Mouse (Mus musculus): ENCODE measurements around the gene Stard10. TPM values are rescaled to one million over a fixed set of nuclear protein-coding genes. Genes with fewer than 3 reads are reported as not detected.

The Stard10 gene
- total RNA-seq, 2 experiments from 2014 or later, result 14.2 to 18.3 TPM

DNA sequence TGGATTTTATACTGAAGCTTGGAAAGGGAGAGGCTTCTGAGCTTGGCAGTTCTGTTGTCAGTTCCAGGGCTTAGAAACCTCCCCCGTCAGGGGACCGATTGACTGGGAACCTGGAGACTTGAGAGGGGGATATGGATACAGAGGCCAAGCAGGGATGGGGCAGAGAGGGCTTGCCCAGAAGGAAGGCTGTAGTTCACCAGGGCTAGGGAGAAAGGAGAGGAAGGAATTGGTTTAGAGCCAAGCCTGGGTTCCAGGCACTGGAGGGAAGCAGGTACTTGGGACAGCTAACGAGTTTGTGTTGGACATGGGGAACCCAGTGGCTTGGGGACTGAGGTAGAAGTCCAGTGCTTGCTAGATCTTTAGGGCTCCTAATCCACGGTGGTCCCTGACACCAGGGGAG is 12.7 kb downstream of the Stard10 start:
- no peak for DNase-seq (ENCODE audit: low spot score in 2 of 2)

DNA sequence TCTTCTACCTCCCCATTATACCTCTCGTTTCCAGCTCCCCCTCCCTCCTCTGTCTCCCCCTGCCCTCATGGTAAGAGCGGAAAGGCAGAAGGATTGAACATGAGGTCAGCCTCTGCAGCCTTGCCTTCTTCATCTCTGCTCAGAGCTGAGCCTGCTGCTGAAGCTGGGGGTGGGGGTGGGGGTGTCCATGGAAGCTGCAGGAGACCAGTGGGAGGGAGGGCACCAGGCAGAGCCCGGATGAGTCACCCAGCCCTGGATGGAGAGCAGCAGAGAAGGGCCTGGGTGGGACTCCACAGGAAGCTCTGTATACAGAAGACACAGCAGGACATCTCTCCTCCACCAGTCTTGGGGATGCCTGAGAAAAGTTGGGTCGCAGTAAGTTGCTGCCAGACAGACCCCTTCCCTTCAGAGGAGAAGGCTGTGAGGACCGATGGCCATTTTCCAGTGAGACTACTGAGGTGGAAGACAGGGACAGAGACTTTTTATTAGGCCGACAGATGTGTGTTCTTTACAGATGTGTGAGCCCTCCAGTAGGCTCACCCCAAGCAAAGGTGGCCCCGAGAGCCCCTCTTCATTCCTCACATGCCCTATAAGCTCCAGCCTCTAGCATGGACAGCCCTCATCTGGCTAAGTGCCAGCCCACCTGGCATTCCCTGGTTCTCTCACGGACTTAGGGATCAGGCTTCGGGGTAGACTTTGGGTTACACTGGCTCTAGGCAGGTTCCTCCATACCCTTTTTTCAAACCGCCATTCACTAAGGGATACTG is 13.4 kb downstream of the Stard10 start:
- DNase-seq (ENCODE audit: low spot score in 2 of 2), result no peak

DNA sequence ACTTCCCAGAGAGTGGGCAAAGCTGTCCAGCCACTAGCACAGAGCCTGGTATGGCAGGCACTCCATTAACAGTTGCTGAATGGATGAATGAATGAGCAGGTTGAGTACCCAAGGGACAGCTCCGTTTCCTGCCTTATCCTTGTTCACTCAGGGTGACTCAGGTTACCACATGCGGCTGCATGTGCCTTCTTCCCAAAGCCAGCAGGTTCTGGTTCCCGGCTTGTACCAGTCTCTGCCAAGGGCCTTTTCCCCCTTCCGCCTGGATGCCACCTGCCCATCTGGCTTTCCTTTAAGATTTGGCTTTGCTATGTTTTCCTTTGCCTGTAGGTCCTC is 13.9 kb downstream of the Stard10 start:
- DNase-seq (ENCODE audit: low spot score in 2 of 2), result no peak

DNA sequence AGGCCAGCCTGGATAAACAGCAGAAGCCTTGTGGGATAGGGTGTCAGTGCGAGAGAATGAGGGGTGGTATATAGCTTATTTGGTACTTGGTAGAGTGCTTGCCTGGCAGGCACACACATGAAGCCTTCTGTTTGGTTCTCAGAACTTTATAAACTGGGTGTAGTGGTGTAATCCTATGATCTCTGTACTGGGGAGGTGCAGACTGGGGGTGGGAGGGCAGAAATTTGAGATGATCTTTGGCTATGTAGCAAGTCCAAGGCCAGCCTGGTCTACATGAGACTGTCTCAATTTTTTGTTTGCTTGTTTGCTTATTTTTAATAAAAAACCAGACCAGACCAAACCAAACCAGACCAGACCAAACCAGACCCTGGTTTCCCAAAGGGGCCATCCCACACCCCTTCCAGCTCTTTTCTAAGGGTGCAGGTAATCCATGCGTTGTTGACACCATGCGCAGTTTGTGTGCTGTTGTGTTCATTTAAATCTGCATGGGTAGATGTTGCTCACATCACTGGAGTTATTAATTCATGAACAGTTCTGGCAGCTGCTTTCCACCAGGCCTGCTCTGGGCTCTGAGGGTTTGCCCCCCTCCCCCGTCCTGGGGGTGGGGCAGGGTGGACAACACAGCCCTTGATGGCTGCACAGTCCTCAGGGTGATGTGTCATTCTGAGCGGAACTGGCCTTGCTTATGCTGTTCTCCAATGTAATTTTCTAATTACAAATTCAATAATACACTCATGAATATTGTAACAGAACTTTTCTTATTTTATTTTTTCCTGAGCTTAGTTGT is 15.4 kb downstream of the Stard10 start:
- no peak for DNase-seq (ENCODE audit: low spot score in 2 of 2)

DNA sequence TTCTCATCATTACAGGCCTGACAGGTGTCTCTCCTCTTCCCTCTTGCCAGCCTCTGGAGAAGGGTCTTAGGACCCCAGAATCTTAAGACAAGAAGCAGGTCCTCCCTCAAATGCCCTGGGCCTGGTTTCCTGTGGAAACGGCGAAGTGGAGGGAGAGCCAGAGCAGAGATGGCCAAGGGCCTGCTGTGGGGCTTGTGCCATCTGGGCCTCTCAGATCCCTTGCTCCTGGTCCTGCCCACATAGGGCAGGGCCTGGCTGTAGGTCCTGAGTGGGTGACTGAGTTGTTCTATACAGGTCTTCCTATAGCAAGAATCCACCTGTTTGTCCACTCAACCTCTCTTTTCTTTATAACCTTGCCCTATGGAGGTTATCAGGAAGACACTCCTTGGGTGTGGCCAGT is 18.3 kb downstream of the Stard10 start:
- DNase-seq (ENCODE audit: low spot score in 2 of 2), result no peak

DNA sequence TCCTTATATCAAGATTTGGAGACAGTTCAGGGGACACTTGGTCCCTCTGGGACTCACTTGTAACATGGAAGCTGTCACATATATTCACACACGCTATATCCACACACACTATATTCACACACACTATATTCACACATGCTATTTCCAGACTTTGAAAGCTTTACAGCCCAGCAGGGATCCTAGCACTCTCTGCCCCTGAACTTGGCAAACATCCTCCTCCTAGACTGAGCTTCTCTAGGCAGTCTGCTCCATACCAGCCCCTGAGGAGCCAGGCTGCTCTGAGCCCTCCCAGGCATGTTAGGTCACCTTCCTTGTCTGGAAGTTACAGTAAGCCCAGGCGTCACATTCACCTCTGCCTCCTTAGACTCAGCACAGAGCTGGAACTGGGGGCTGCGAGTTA is 19.8 kb downstream of the Stard10 start:
- no peak for DNase-seq (ENCODE audit: low spot score in 2 of 2)

DNA sequence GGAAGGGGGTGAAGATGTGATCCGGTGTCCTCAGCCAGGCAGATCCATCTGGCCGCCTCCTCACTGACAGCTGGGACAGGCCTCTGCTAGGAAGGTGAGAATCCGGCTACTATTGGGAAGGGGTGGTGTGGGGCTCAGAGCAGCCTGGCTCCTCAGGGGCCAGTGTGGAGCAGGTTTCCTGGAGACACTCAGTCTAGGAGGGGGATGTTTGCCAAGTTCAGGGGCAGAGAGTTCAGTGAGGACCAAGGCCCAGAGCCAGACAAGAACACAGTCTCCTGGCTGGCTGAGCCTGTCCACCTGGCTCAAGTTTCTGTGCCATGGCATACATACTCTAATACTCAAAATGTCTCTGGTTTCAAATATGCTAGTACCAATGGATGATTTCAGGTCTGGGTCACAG is 20.5 kb downstream of the Stard10 start:
- DNase-seq (ENCODE audit: low spot score in 2 of 2), result no peak

DNA sequence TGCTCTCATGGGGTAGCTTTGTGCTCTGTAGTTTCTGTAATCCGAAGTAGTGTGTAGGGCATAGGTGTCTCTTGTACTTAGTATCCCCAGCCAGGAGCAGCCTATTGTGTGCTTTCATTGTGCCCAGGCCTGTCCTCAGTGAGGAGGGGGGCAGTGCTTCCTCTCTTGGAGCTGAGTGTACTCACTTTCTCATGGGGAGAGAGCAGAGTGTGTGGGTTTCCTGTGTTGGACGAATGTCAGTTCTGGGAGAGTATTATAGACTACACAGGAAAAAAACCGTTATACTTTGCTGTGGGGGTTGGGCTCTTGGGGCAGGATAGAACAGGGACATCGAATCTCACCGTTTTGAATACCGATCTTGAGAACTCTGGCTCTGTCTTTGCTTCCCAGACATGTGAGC is 24.5 kb downstream of the Stard10 start:
- DNase-seq (ENCODE audit: low spot score in 2 of 2), result no peak

DNA sequence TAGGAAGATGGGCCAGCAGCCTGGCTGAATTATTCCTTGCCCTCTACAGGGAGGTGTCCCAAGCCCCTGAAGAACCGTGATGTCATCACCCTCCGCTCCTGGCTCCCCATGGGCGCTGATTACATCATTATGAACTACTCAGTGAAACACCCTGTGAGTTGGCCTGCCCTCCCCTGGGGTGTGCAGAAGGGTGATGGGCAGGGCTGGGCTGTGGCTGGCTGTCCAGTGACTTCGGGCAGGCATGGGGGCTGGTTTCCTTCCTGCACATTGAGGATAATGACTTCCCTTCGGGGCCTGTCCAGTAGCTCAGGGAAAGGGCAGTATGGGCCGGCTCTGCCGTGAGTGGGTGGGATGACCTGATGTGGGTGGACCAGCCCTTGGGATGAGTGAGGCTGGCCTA is 26.2 kb downstream of the Stard10 start:
- DNase-seq (ENCODE audit: low spot score in 2 of 2), result no peak

DNA sequence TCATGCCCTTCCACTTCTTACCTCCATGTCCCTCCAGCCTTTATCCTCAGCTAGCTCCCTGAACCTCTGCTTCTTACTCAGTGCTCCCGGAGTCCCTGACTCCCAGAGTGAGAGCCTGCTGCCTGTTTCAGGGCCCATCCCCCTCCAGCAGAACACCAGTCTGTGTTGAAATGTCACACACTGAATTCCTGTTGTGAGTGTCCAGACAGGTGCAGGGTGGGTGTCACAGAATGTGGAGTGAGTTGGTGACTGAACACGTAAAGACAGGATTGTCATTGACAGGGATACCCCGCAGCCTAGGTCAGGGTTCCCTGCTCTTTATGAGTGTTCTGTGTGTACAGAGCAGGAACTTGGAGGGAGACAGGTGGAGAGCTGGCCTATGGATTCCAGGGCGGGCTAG is 28.0 kb downstream of the Stard10 start:
- DNase-seq (ENCODE audit: low spot score in 2 of 2), result no peak

DNA sequence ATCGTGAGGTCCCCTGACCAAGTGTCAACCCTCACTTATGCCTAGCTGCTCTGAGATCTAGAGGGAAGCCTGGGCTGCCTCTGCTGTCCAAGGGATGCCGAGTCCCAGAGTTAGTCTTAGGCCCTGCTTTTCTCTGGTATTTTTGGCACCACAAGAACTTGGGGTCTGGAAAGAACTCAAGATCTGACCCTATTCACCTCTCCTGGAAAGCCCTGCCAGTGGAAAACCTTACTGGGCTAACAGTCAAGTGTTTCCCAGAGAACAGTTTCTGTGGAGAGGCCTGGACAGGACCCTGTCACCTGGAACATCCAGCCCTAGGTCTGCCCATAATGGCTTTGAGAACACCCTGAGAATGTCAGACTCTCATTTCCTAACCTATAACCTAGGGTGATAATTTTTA is 30.1 kb downstream of the Stard10 start:
- DNase-seq (ENCODE audit: low spot score in 2 of 2), result no peak

DNA sequence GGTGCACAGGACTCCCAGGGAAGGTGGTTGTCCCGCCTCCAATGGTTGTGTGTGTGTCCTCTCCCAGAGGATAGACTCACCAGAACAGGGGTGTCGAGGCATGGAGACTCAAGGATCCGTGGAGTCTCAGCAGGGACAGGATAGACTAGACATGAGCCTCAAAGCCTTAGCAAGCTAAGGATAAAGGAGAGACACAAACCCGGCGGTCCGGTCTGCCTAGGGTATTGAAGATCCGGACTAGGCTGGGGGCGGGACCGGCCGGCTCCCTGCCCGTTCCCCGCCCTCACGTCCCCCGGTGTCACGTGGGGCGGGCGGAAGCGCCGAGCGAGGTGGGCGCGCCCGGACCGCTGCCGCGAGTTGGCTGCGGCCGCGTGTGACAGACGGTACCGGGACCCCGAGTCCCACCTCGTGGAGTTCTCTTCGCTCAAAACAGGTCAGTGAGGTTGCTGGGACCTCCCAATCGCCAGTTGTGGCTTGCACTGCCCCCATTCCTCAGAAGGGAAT is 30.9 kb downstream of the Stard10 start, which contains the start of gene Arap1:
Arap1 (plus strand) TSS at position 301 of the 504 bp plus-strand sequence.
- no peak for DNase-seq (ENCODE audit: low spot score in 2 of 2)

DNA sequence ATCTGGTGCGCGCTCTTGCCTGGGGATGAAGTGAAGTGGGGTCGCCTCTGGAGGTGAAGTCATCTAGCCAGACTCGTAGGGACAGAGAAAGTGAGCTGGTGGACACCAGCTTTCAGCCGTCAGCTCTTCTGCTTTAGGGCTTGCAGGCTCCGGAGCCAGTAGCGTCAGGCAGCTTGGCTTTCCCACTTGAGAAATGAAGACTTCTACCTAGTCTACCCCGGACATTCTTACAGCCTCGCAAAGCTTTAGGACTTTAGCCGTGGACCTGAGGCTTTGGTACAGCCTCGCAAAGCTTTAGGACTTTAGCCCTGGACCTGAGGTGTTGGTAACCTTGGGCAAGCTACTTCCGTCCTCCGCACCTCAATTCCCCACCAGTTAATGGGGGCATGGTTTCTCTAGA is 31.4 kb downstream of the Stard10 start:
- DNase-seq (ENCODE audit: low spot score in 2 of 2), result no peak

DNA sequence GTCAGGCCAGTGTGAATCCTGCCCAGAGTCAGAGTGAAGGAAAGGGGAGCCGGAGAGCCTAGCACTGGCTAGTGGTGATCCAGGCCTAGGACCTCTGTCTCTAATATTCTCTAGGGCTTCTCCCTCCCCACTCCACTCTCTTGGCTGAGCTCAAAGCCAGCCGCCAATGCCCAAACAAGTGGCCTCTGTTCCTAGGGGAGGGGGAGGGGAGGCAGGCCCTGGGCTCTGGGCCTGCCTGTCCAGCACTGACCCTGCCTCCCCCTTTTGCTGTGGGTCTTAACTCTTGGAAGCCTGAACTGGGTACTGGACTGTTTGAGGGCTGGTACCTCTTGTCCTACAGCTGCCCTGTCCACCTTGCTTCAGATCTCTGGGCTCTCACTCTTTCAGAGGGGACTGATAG is 33.0 kb downstream of the Stard10 start:
- DNase-seq (ENCODE audit: low spot score in 2 of 2), result peak; percentile 24 to 71

DNA sequence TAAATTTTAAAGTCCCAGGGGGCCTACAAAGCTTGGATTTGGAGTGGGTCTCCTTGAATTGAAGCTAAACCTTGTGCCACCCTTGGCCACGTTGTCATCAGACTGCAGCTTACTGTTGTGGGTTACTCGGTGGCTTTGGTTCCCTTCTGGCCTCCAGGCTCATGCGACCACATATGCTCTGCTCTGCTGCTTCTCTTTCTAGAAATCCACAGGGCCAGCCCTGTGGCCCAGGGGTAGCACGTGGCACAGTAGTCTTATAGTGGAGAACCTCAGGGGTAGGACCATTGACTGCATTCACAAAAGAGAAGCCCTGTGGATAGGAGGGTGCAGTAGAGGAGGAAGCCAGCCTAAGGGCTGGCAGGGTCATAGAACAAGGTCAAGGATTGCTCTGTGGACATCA is 35.5 kb downstream of the Stard10 start:
- DNase-seq (ENCODE audit: low spot score in 2 of 2), result no peak

DNA sequence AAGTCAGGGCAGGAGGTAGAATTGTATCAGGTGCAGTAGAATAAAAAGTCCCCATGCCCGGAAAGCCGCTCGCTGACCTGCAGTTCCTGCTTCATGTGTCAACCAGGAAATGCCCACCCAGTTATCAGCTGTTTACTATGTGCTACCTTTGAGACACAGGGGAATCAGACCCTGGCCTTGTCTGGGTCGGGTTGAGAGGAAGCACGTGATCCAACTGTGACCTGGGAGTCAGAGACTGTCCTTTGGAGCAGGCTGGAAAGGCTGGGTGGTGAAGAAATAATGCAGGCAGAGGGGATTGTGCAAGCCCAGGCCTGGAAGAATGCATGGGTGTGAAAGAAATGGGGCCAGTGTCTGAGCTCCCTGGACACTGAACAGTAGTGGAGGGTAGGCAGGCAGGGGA is 37.5 kb downstream of the Stard10 start:
- DNase-seq (ENCODE audit: low spot score in 2 of 2), result no peak

DNA sequence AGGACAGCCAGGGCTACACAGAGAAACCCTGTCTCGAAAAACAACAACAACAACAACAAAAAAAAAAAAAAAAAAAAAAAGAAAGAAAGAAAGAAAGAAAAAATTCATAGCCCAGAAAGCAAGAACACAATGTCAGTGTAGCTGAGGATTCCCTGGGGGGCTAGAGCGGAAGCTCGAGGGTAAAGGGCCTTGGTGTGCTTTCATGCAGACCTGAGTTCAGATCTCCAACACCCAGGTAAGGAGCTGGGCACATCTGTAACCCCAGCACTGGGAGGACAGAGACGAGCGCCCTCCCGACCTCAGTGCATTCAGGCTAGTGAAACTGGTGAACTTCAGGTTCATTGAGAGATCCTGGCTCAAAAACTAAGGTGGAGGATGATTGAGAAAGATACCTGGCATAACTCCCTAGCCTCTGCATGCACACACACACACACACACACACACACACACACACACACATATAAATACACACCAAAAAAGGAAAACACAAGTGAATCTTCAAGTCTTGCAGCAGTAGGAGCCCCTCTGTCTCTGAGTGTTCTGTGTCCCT is 38.7 kb downstream of the Stard10 start:
- no peak for DNase-seq (ENCODE audit: low spot score in 2 of 2)

DNA sequence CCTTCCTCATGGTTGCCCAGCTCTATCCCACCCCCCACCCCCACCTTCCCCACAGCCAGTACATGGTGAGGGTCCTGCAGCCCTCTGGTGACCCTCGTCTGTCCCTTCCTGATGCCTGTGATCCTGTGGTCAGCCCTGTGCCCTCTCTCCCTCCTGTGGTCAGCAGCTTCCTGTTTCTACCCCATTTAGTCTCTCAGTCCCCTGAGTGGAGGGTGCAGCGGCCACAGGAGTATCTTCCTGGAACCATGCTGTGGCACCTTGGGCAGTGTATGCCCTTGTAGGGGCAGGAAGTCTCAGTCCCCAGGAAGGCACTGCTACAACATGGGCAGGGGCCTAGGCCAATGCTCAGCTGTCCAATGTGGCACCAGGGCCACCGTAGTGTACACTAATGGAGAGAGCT is 40.0 kb downstream of the Stard10 start:
- no peak for DNase-seq (ENCODE audit: low spot score in 2 of 2)

DNA sequence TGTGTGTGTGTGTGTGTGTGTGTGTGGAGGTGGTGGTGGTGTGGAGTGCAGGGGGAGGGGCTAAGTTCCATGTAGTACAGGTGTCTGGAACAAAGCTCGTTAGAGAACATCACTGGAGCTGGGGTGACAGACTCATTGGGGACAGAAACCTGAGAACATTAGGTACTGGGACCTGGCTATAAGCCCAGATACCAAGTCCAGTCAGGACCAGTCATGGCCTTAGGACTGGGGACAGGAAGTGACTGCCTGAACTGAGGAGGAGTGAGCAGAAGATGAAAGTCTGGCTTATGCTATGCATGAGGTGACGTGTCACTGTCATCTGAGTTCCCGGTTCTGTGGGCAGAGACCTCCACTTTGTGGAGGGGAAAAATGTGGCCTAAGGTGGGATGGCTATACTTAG is 43.5 kb downstream of the Stard10 start:
- no peak for DNase-seq (ENCODE audit: low spot score in 2 of 2)

DNA sequence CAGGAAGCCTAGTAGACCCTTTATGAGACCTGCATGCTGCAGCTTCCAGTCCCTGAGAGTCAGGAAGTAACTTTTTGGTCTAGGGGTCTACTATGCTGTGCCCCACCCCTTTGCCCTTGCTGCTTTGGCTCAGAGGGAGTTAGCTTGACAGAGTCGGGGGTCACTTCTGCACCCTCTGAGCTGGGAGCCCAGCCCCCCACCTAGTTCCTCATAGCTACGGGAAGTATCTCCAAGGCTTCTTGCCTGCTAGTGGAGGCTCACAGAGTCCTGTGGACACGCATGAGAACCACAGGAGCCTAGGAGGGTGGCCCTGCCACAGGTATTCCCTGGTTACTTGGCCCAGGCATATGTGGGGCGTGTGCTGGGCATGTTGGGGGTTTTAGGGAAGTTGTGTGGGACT is 44.1 kb downstream of the Stard10 start:
- DNase-seq (ENCODE audit: low spot score in 2 of 2), result no peak

DNA sequence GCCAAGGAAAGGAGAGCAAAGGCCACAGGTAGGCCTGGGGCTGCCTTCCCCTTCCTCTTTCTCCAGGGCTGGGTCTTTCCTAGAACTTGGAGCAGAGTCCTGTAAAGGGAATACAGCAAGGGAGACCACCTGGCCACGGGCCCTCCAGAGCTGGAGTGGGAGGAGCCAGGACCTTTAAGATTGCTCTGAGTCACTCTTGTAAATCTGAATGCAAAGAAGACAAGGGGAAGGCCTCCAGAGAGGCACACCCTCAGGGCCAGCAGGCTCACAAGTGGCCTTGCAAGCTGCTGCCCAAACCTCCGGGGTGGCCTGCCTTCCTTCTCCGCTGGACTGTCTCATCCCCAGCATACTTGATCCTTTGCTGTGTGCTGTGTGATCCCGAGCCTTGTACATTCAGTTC is 44.9 kb downstream of the Stard10 start:
- no peak for DNase-seq (ENCODE audit: low spot score in 2 of 2)

DNA sequence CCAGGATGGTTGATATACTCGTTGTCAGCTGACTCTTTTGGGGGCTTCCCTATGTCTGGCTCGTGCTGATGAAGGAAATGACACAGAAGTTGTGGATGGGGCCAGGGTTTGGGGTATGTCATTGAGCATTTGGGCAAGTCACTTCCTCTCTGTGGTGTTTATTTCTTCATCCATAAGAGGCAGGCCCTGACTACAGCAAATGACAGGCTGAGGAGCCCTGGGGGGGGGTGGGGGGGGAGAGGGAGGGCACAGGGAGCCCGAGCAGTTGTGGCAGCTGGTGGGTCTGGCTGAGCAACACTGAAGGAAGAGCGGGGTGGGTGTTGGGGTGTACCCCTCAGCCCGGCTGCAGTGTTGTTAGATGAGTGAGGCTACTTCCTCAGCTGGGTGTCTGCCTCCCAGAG is 45.9 kb downstream of the Stard10 start:
- DNase-seq (ENCODE audit: low spot score in 2 of 2), result no peak

Measured in layer of hippocampus, postnatal 14 days (tissue).